Mouse (Mus musculus): ENCODE measurements around the gene Saa3. TPM values are rescaled to one million over a fixed set of nuclear protein-coding genes. Genes with fewer than 3 reads are reported as not detected.

The Saa3 gene
- 3.2 and 3.8 TPM in 2 replicates for polyA plus RNA-seq (2011; ENCODE audit: insufficient read depth, insufficient read length, low read depth, missing spikeins)

- Histone ChIP-seq H3K27me3 (ENCODE audit: control insufficient read depth, insufficient read depth, low read length, poor library complexity, severe bottlenecking) (no peaks in the 10 kb centered on the region), H3K27ac (ENCODE audit: insufficient read depth, low read length) (no peak within 1 kb of the TSS), H3K9ac (ENCODE audit: low read depth, poor library complexity, severe bottlenecking) (no peak within 1 kb of the TSS), H3K36me3 (ENCODE audit: control insufficient read depth, insufficient read depth, low read length, poor library complexity, severe bottlenecking) (no peaks in the 10 kb centered on the region), H3K4me1 (ENCODE audit: control insufficient read depth, insufficient read depth, low read length) (no peaks in the 10 kb centered on the region), H3K9me3 (replicated peaks; ENCODE audit: control insufficient read depth, insufficient read depth, low read length, poor library complexity, severe bottlenecking) (no peaks in the 10 kb centered on the region), H3K4me3 (ENCODE audit: low read depth, low read length) (no peak within 1 kb of the TSS)
- TF ChIP-seq EP300 (IDR thresholded peaks at IDR 0.05; ENCODE audit: insufficient read depth, low read depth, low read length) (no peak), POLR2A (IDR thresholded peaks at IDR 0.05; ENCODE audit: insufficient read depth, low read length) (no peak), CTCF (IDR thresholded peaks at IDR 0.05; ENCODE audit: low read depth, low read length) (no peak)
Measured at GRCm38 (mm10) chr7:46715600-46715999, at the start of gene Saa3. TSS of gene Saa3 (minus strand) at chr7:46715700.

GRCm38 (mm10) chr7:46764672-46765071, 49.2 kb upstream of the Saa3 start:
- H3K4me3 ChIP-seq (ENCODE audit: low read depth, low read length) = no peak overlapping the region
- peaks cover 17% of the 10 kb centered on the region for H3K4me1 ChIP-seq (ENCODE audit: control insufficient read depth, insufficient read depth, low read length)
- no peaks in the 10 kb centered on the region for H3K9me3 ChIP-seq (replicated peaks; ENCODE audit: control insufficient read depth, insufficient read depth, low read length, poor library complexity, severe bottlenecking)
- TF ChIP-seq CTCF (IDR thresholded peaks at IDR 0.05; ENCODE audit: low read depth, low read length) (no peak), EP300 (IDR thresholded peaks at IDR 0.05; ENCODE audit: insufficient read depth, low read depth, low read length) (peak; percentile 57; the same call in 1 of the 2 replicates), POLR2A (IDR thresholded peaks at IDR 0.05; ENCODE audit: insufficient read depth, low read length) (no peak)
- H3K36me3 ChIP-seq (ENCODE audit: control insufficient read depth, insufficient read depth, low read length, poor library complexity, severe bottlenecking) = 0 out of 2 replicates have a peak, but pooled peaks cover 2% of the 10 kb centered on the region
- H3K9ac ChIP-seq (ENCODE audit: low read depth, poor library complexity, severe bottlenecking) = peak overlapping the region; percentile 41; the same call in 1 of the 2 replicates
- peak overlapping the region; percentile 82 for H3K27ac ChIP-seq (ENCODE audit: insufficient read depth, low read length)
- H3K27me3 ChIP-seq (ENCODE audit: control insufficient read depth, insufficient read depth, low read length, poor library complexity, severe bottlenecking) = no peaks in the 10 kb centered on the region

GRCm38 (mm10) chr7:46762601-46763000, 47.1 kb upstream of the Saa3 start:
- TF ChIP-seq POLR2A (IDR thresholded peaks at IDR 0.05; ENCODE audit: insufficient read depth, low read length) = no peak
- no peak for TF ChIP-seq EP300 (IDR thresholded peaks at IDR 0.05; ENCODE audit: insufficient read depth, low read depth, low read length)
- no peak for TF ChIP-seq CTCF (IDR thresholded peaks at IDR 0.05; ENCODE audit: low read depth, low read length)
- Histone ChIP-seq H3K4me3 (ENCODE audit: low read depth, low read length) (no peak overlapping the region), H3K9ac (ENCODE audit: low read depth, poor library complexity, severe bottlenecking) (no peak overlapping the region), H3K27me3 (ENCODE audit: control insufficient read depth, insufficient read depth, low read length, poor library complexity, severe bottlenecking) (no peaks in the 10 kb centered on the region), H3K9me3 (replicated peaks; ENCODE audit: control insufficient read depth, insufficient read depth, low read length, poor library complexity, severe bottlenecking) (no peaks in the 10 kb centered on the region), H3K36me3 (ENCODE audit: control insufficient read depth, insufficient read depth, low read length, poor library complexity, severe bottlenecking) (0 out of 2 replicates have a peak, but pooled peaks cover 2% of the 10 kb centered on the region), H3K27ac (ENCODE audit: insufficient read depth, low read length) (peak overlapping the region; percentile 20; the same call in 1 of the 2 replicates), H3K4me1 (ENCODE audit: control insufficient read depth, insufficient read depth, low read length) (peaks cover 19% of the 10 kb centered on the region)

GRCm38 (mm10) chr7:46761049-46761795, 45.7 kb upstream of the Saa3 start:
- H3K9ac ChIP-seq (ENCODE audit: low read depth, poor library complexity, severe bottlenecking) = no peak overlapping the region
- H3K4me3 ChIP-seq (ENCODE audit: low read depth, low read length) = no peak overlapping the region
- H3K4me1 ChIP-seq (ENCODE audit: control insufficient read depth, insufficient read depth, low read length) = peaks cover 21% of the 10 kb centered on the region
- H3K36me3 ChIP-seq (ENCODE audit: control insufficient read depth, insufficient read depth, low read length, poor library complexity, severe bottlenecking) = 0 out of 2 replicates have a peak, but pooled peaks cover 2% of the 10 kb centered on the region
- H3K9me3 ChIP-seq (replicated peaks; ENCODE audit: control insufficient read depth, insufficient read depth, low read length, poor library complexity, severe bottlenecking) = no peaks in the 10 kb centered on the region
- no peaks in the 10 kb centered on the region for H3K27me3 ChIP-seq (ENCODE audit: control insufficient read depth, insufficient read depth, low read length, poor library complexity, severe bottlenecking)
- TF ChIP-seq EP300 (IDR thresholded peaks at IDR 0.05; ENCODE audit: insufficient read depth, low read depth, low read length) = peak; percentile 96
- no peak for TF ChIP-seq CTCF (IDR thresholded peaks at IDR 0.05; ENCODE audit: low read depth, low read length)
- no peak for TF ChIP-seq POLR2A (IDR thresholded peaks at IDR 0.05; ENCODE audit: insufficient read depth, low read length)
- peak overlapping the region; percentile 85 for H3K27ac ChIP-seq (ENCODE audit: insufficient read depth, low read length)

- Histone ChIP-seq H3K4me1 (ENCODE audit: control insufficient read depth, insufficient read depth, low read length) (peaks cover 4% of the 10 kb centered on the region), H3K36me3 (ENCODE audit: control insufficient read depth, insufficient read depth, low read length, poor library complexity, severe bottlenecking) (no peaks in the 10 kb centered on the region), H3K9me3 (replicated peaks; ENCODE audit: control insufficient read depth, insufficient read depth, low read length, poor library complexity, severe bottlenecking) (no peaks in the 10 kb centered on the region), H3K27ac (ENCODE audit: insufficient read depth, low read length) (no peak within 1 kb of the TSS), H3K4me3 (ENCODE audit: low read depth, low read length) (no peak within 1 kb of the TSS), H3K27me3 (ENCODE audit: control insufficient read depth, insufficient read depth, low read length, poor library complexity, severe bottlenecking) (no peaks in the 10 kb centered on the region), H3K9ac (ENCODE audit: low read depth, poor library complexity, severe bottlenecking) (no peak within 1 kb of the TSS)
- no peak for TF ChIP-seq CTCF (IDR thresholded peaks at IDR 0.05; ENCODE audit: low read depth, low read length)
- no peak for TF ChIP-seq POLR2A (IDR thresholded peaks at IDR 0.05; ENCODE audit: insufficient read depth, low read length)
- TF ChIP-seq EP300 (IDR thresholded peaks at IDR 0.05; ENCODE audit: insufficient read depth, low read depth, low read length) = no peak
Measured at GRCm38 (mm10) chr7:46751490-46751889, 36.0 kb upstream of the Saa3 start, which contains the start of gene Saa2. TSS of gene Saa2 (plus strand) at chr7:46751790.

GRCm38 (mm10) chr7:46748459-46748858, 33.0 kb upstream of the Saa3 start:
- no peak for TF ChIP-seq EP300 (IDR thresholded peaks at IDR 0.05; ENCODE audit: insufficient read depth, low read depth, low read length)
- TF ChIP-seq CTCF (IDR thresholded peaks at IDR 0.05; ENCODE audit: low read depth, low read length) = no peak
- no peak for TF ChIP-seq POLR2A (IDR thresholded peaks at IDR 0.05; ENCODE audit: insufficient read depth, low read length)
- H3K27ac ChIP-seq (ENCODE audit: insufficient read depth, low read length) = 0 out of 2 replicates have a peak overlapping the region, but pooled peaks have one; percentile 16
- peaks cover 4% of the 10 kb centered on the region for H3K4me1 ChIP-seq (ENCODE audit: control insufficient read depth, insufficient read depth, low read length)
- peak overlapping the region; percentile 36 for H3K9ac ChIP-seq (ENCODE audit: low read depth, poor library complexity, severe bottlenecking)
- peak overlapping the region; percentile 40 for H3K4me3 ChIP-seq (ENCODE audit: low read depth, low read length)
- H3K27me3 ChIP-seq (ENCODE audit: control insufficient read depth, insufficient read depth, low read length, poor library complexity, severe bottlenecking) = no peaks in the 10 kb centered on the region
- H3K36me3 ChIP-seq (ENCODE audit: control insufficient read depth, insufficient read depth, low read length, poor library complexity, severe bottlenecking) = no peaks in the 10 kb centered on the region
- H3K9me3 ChIP-seq (replicated peaks; ENCODE audit: control insufficient read depth, insufficient read depth, low read length, poor library complexity, severe bottlenecking) = no peaks in the 10 kb centered on the region

Data from ES-Bruce4 (cell line).